Mouse (Mus musculus): ENCODE measurements around the gene Oit1. TPM values are rescaled to one million over a fixed set of nuclear protein-coding genes. Genes with fewer than 3 reads are reported as not detected.

Oit1 gene
- not detected for total RNA-seq (2021)
- long read RNA-seq, experiment 1 = 0 reads
- long read RNA-seq, experiment 2 = 0 reads

DNA sequence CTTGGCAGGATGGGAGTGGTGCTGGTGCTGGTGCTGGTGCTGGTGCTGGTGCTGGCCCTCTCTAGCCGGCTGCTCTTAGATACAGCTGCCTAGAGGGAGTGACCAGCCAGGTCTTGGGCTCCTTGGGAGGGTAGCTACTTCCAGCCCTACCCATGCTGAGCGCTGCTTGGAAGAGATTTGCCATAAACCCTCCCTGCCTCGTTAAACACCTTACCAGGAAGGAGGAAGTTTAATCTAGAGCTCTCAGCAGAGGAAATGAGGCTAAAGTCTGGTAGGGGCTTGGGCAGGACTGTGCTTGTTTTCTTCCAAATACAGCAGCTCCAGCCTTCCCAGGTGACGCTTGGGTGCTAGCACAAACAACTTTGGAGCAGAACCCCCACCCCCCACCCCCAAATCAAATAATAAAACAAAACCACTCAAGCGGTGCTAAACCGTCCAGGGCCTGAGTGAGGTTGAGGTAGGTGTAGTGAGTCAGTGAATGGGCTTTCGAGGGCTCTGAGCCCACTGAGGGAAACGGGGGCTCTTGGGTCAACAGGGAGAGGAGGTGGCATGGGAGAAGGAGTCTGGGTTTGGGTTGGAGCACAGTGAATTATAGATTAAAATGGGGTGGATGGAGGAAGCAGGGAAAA is at the start of gene Oit1:
TSS of gene Oit1 (minus strand) at position 70 of the 629 bp plus-strand sequence.
- DNase-seq = no peak

GRCm38 (mm10) chr14:8422833-8423232 is 44.3 kb upstream of the Oit1 start:
- no peak for DNase-seq

GRCm38 (mm10) chr14:8421199-8421787 is 42.7 kb upstream of the Oit1 start:
- no peak for DNase-seq

DNA sequence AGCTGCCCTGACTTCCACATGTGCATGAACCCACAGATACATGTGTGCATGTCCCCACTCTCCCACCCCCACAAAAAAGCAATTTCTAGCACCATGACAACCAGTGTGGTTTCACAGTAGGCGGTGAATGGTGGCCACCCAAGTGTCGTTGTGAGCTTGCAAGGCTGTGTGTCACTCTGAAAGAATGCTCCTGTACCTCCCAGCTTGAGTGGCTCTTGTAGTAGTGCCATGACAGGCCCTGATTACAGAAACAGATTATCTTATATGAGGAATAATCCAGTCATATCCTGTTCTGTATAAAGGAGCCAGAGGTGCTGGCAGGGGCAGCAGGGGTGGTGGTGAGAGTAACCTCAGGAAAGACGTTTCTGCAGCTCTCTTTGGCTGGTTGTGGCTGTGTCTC is 40.1 kb upstream of the Oit1 start:
- no peak for DNase-seq

GRCm38 (mm10) chr14:8405946-8406345 is 27.4 kb upstream of the Oit1 start:
- no peak for DNase-seq

DNA sequence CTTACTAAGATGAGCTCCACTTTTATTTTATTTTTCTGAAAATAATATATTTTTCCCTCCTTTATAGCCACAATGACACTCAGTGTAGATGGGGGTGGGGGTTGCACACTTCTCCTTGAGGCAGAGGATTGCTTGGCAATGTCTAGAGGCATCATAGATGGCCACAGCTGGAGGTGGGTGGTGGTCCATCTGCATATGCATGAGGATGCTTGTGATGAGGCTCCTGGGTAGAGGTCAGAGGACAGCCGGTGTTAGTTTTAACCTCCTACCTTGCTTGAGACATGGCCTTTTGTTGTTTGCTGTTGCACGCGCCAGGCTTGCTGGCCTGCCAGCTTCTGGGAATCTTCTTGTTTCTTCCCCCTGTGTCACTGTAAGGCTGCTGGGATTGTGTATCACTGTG is 24.8 kb upstream of the Oit1 start:
- DNase-seq = no peak

DNA sequence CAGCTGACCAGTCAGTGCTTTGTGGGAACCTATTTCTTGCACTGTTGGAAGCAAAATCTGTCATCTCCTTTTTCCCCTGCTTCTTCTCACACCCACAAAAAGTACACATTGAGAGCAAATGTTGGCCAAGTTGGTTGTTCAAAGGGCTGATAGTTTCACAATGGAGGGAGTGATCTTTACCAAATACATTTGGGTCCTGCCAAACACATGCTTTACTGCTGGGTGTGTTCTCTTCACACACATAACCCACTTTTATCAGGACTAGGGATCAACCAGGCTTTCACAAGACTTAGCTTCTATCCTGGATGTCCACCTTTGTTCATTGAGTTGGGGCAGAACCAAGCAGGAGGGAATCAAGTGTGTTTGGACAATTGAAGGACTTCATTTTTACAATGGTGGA is 20.0 kb upstream of the Oit1 start:
- DNase-seq = no peak

GRCm38 (mm10) chr14:8395690-8396287 is 17.2 kb upstream of the Oit1 start:
- DNase-seq = no peak

DNA sequence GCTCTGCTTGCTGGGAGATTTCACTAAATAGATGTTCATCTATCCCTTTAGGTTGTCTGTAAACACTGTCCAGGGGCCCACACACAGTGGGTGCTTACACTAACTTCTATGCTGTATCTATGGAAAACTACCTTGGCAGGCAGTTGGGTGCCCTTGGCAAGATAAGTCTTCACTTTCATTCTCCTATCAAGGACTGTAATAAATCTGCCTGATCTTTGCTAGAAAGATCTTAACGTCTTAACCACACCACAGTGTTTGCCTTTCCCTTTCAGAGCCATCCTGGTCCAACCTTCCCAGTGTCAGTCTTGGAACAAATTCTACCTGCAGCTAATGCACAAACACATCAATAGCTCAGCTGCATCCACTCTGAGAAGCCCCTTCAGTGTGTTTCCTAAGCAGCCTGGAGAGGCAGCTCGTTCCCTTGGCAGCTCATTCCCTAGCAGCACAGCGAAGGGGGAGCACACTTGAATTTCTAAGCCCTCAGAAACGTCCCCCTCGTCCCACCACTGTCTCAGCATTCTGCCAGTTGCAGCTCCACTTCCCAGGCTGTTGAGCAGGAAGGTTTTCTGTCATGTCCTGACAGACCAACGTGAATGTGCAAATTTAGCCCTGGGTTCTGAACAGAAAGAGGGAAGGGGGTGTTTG is 13.7 kb upstream of the Oit1 start:
- no peak for DNase-seq

- DNase-seq = no peak
Observed at GRCm38 (mm10) chr14:8369394-8369793, 9.2 kb downstream of the Oit1 start.

DNA sequence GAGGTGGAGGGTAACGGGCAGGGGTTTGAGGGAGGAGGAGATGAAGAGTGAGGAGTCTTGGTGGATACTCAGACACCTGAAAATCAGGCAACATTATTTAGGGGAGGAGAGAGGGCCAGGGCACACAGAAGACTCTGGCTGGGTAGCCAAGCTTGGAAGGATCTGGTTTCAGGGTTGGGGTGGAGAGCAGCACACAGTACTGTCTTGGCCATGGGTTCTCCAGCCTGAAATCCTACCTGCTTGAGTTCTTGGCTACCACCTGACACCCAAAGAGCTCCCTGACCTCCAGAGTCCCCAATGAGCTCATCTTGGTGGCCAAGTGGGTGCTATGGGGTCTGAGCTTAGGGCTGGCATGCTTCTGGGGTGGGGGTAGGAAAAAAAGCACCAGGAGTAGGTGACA is 9.7 kb downstream of the Oit1 start:
- no peak for DNase-seq

- DNase-seq = no peak
Observed at GRCm38 (mm10) chr14:8367727-8368520, 10.6 kb downstream of the Oit1 start.

DNA sequence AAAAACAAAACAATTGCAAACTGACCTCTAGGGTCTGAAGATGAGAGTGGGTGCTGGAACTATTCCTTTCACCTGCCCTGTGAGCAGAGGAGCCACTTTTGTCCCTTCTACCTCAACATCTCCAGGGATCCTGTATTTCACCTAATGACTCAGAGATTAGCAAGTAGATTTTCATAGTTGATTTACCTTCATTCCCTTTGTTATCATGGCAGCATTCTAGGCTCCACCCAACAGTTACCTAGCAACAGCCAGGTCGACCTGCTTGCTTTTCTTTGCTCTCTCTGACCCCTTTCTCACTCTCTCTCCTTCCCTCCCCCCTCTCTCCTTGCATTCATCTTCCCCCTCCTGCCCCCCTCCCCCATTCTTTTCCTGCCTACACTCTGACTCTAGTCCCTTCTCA is 11.4 kb downstream of the Oit1 start:
- DNase-seq = no peak

- no peak for DNase-seq
Observed at GRCm38 (mm10) chr14:8365833-8366232, 12.7 kb downstream of the Oit1 start.

GRCm38 (mm10) chr14:8356836-8357235 is 21.7 kb downstream of the Oit1 start:
- DNase-seq = no peak

GRCm38 (mm10) chr14:8355999-8356501 is 22.5 kb downstream of the Oit1 start:
- DNase-seq = peak; percentile 66

GRCm38 (mm10) chr14:8348927-8349326 is 29.6 kb downstream of the Oit1 start:
- no peak for DNase-seq

DNA sequence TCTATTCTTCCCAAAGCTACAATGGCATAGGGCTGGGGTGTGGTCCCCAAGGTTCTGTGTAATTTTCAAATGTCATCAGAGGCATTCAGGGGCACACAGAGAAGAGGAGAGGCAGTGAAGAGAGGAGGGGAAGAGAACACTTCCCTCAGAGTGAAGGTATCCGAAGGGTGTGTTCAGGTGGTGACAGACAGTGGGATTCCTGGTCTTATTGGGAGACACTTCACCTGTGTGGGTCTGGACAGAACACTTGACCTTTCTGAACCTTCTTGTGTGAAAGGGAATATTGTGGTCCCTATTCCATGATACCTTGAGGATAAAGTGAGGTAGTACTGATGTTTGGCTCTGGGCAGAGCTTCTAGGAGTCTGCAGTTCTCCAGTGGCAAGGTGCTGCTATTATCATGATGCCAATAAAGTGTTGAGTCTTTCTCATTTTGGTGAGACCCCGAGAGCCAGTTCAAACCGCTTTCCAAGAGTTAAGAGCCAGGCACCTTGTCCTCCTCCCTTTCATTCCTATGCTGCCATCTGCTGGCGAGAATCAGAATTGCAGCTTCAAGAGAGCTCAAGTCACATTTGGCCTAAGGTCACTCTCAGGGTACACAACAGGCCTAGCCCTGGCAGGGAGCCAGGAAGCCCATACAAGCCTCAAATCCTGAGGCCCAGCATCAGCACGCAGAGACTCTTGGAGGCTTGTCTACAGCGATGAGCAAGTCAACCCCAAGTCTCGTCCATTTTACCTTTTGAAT is 32.1 kb downstream of the Oit1 start:
- DNase-seq = peak; percentile 92

DNA sequence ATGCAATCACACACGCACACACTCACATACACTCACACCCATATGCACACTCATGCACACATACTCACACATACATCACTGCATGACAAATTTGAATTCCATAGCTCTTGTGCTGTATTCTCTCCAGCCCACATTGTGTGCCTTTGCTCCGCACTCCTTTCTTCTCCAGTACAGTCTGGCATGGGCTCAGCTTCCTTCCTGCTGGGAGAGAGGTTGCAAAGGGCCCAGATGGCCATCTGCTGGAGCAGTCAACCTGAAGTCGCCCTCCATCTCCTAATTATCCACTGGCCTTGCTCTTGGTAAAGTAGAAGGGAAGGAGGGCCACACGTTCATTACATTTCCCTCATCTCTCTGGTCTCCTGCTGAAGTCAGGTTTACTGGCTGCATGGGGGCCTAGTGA is 33.0 kb downstream of the Oit1 start:
- DNase-seq = no peak

- peak; percentile 34 for DNase-seq
Observed at GRCm38 (mm10) chr14:8342509-8343106, 35.9 kb downstream of the Oit1 start.

- no peak for DNase-seq
Observed at GRCm38 (mm10) chr14:8340226-8340625, 38.3 kb downstream of the Oit1 start.

All from gastrocnemius, postnatal 10 days (tissue).